Mouse (Mus musculus) neural tube, embryonic 14.5 days (tissue): ENCODE measurements at regions not wholly inside any gene's neighbourhood (a gene's known extent, or its start where the extent isn't known, plus 50 kb on each side); places are given as distances from the start of the nearest gene placed in this dataset.

Source experiments
- ATAC-seq: fragments of 200-750 bp; cut with Nextera tagmentation; 2 replicates; pipeline ENCODE4 v1.8.0; 2017; ENCODE audit warnings: low read depth, mild to moderate bottlenecking, moderate TSS enrichment, moderate library complexity
- H3K27ac ChIP-seq: fragments of 300-500 bp; sonication (generic); 2 replicates; pipeline ENCODE4 v1.5.1; 2014; ENCODE audit warnings: low read depth, mild to moderate bottlenecking, control low read depth, low read length, moderate library complexity, mixed read lengths
- H3K27me3 ChIP-seq: fragments of 300-500 bp; sonication (generic); 2 replicates; pipeline ENCODE4 v1.6.1; 2014; ENCODE audit warnings: low read length; ENCODE audit not compliant: control insufficient read depth, insufficient read depth
- H3K36me3 ChIP-seq: fragments of 300-500 bp; sonication (generic); 2 replicates; pipeline ENCODE4 v1.6.1; 2014; ENCODE audit warnings: low read length, mixed read lengths; ENCODE audit not compliant: control insufficient read depth, insufficient read depth
- H3K4me1 ChIP-seq: fragments of 300-500 bp; sonication (generic); 2 replicates; pipeline ENCODE4 v1.6.1; 2014; ENCODE audit warnings: low read length; ENCODE audit not compliant: control insufficient read depth, insufficient read depth
- H3K4me2 ChIP-seq: fragments of 300-500 bp; sonication (generic); 2 replicates; pipeline ENCODE4 v1.6.1; 2014; ENCODE audit warnings: mild to moderate bottlenecking, low read depth, low read length, control low read depth
- H3K4me3 ChIP-seq: fragments of 300-500 bp; sonication (generic); 2 replicates; pipeline ENCODE4 v1.5.1; 2014; ENCODE audit warnings: low read depth, low read length, control low read depth, mixed read lengths
- H3K9ac ChIP-seq: fragments of 300-500 bp; sonication (generic); replicated peaks from 2 replicates; pipeline ENCODE4 v1.6.1; 2014; ENCODE audit warnings: low read depth, mild to moderate bottlenecking, control low read depth, low read length, mixed read lengths
- H3K9me3 ChIP-seq: fragments of 300-500 bp; sonication (generic); 2 replicates; pipeline ENCODE4 v1.6.1; 2016; ENCODE audit warnings: low read length; ENCODE audit not compliant: control insufficient read depth
- WGBS: fragments of 180-500 bp; shearing (Covaris S2); extraction: QIAGEN DNeasy Blood & Tissue Kit; methylation state at CpG from one replicate; pipeline ENCODE4 v1.1.7; 2014; 5-methylcytosine and 5-hydroxymethylcytosine counted together

GRCm38 (mm10) chr8:76507247-76507646 lies 392.0 kb upstream of the Nr3c2 start:
- Histone ChIP-seq H3K9me3 (no peaks in the 10 kb centered on the region), H3K27ac (no peak overlapping the region), H3K9ac (no peak overlapping the region), H3K4me3 (no peak overlapping the region), H3K4me1 (no peaks in the 10 kb centered on the region), H3K4me2 (no peak overlapping the region), H3K36me3 (no peaks in the 10 kb centered on the region), H3K27me3 (no peaks in the 10 kb centered on the region)
- 87% methylated on average over 3 of the region's 3 CpGs for WGBS
- ATAC-seq = no peak

GRCm38 (mm10) chr8:76509201-76509600 lies 390.0 kb upstream of the Nr3c2 start:
- no peaks in the 10 kb centered on the region for H3K9me3 ChIP-seq
- H3K27me3 ChIP-seq = no peaks in the 10 kb centered on the region
- no peak overlapping the region for H3K4me2 ChIP-seq
- H3K27ac ChIP-seq = no peak overlapping the region
- no peak overlapping the region for H3K9ac ChIP-seq
- ATAC-seq = no peak
- no peaks in the 10 kb centered on the region for H3K4me1 ChIP-seq
- H3K4me3 ChIP-seq = no peak overlapping the region
- H3K36me3 ChIP-seq = no peaks in the 10 kb centered on the region

GRCm38 (mm10) chr8:76514132-76514531 lies 385.1 kb upstream of the Nr3c2 start:
- no peak overlapping the region for H3K4me2 ChIP-seq
- H3K4me3 ChIP-seq = no peak overlapping the region
- no peaks in the 10 kb centered on the region for H3K36me3 ChIP-seq
- H3K4me1 ChIP-seq = no peaks in the 10 kb centered on the region
- no peak overlapping the region for H3K27ac ChIP-seq
- ATAC-seq = no peak
- H3K9ac ChIP-seq = no peak overlapping the region
- no peaks in the 10 kb centered on the region for H3K27me3 ChIP-seq
- H3K9me3 ChIP-seq = no peaks in the 10 kb centered on the region
- WGBS = 88% methylated on average over 1 of the region's 1 CpGs

GRCm38 (mm10) chr8:76538806-76539480 lies 360.3 kb upstream of the Nr3c2 start:
- Histone ChIP-seq H3K36me3 (no peaks in the 10 kb centered on the region), H3K9me3 (no peaks in the 10 kb centered on the region), H3K27ac (no peak overlapping the region), H3K4me3 (no peak overlapping the region), H3K9ac (no peak overlapping the region), H3K4me2 (no peak overlapping the region), H3K4me1 (no peaks in the 10 kb centered on the region), H3K27me3 (no peaks in the 10 kb centered on the region)
- no peak for ATAC-seq
- WGBS = 92% methylated on average over 3 of the region's 3 CpGs

- Histone ChIP-seq H3K4me2 (no peak overlapping the region), H3K36me3 (no peaks in the 10 kb centered on the region), H3K4me1 (no peaks in the 10 kb centered on the region), H3K4me3 (no peak overlapping the region), H3K27me3 (no peaks in the 10 kb centered on the region), H3K27ac (no peak overlapping the region), H3K9me3 (no peaks in the 10 kb centered on the region), H3K9ac (no peak overlapping the region)
- WGBS = 96% methylated on average over 4 of the region's 4 CpGs
- ATAC-seq = no peak
Measured at GRCm38 (mm10) chr8:76539638-76540037, 359.6 kb upstream of the Nr3c2 start.

- Histone ChIP-seq H3K27me3 (no peaks in the 10 kb centered on the region), H3K36me3 (no peaks in the 10 kb centered on the region), H3K9me3 (no peaks in the 10 kb centered on the region), H3K9ac (no peak overlapping the region), H3K4me3 (no peak overlapping the region), H3K4me1 (no peaks in the 10 kb centered on the region), H3K27ac (no peak overlapping the region), H3K4me2 (no peak overlapping the region)
- WGBS = 70% methylated on average over 3 of the region's 3 CpGs
- ATAC-seq = no peak
Measured at GRCm38 (mm10) chr8:76540611-76541010, 358.6 kb upstream of the Nr3c2 start.

- Histone ChIP-seq H3K4me1 (no peaks in the 10 kb centered on the region), H3K4me2 (no peak overlapping the region), H3K9ac (no peak overlapping the region), H3K4me3 (no peak overlapping the region), H3K36me3 (no peaks in the 10 kb centered on the region), H3K27ac (no peak overlapping the region), H3K27me3 (no peaks in the 10 kb centered on the region), H3K9me3 (no peaks in the 10 kb centered on the region)
- 91% methylated on average over 2 of the region's 2 CpGs for WGBS
- no peak for ATAC-seq
Measured at GRCm38 (mm10) chr8:76551681-76552080, 347.6 kb upstream of the Nr3c2 start.

- no peak overlapping the region for H3K4me2 ChIP-seq
- no peaks in the 10 kb centered on the region for H3K9me3 ChIP-seq
- no peaks in the 10 kb centered on the region for H3K36me3 ChIP-seq
- 77% methylated on average over 1 of the region's 1 CpGs for WGBS
- H3K9ac ChIP-seq = no peak overlapping the region
- no peak overlapping the region for H3K4me3 ChIP-seq
- H3K4me1 ChIP-seq = no peaks in the 10 kb centered on the region
- no peak for ATAC-seq
- H3K27me3 ChIP-seq = no peaks in the 10 kb centered on the region
- no peak overlapping the region for H3K27ac ChIP-seq
Measured at GRCm38 (mm10) chr8:76601566-76601965, 297.7 kb upstream of the Nr3c2 start.

GRCm38 (mm10) chr8:76618721-76619120 lies 280.5 kb upstream of the Nr3c2 start:
- no peak for ATAC-seq
- no peak overlapping the region for H3K4me2 ChIP-seq
- no peaks in the 10 kb centered on the region for H3K9me3 ChIP-seq
- no peak overlapping the region for H3K4me3 ChIP-seq
- no peak overlapping the region for H3K27ac ChIP-seq
- H3K27me3 ChIP-seq = no peaks in the 10 kb centered on the region
- H3K4me1 ChIP-seq = no peaks in the 10 kb centered on the region
- 94% methylated on average over 2 of the region's 2 CpGs for WGBS
- no peaks in the 10 kb centered on the region for H3K36me3 ChIP-seq
- H3K9ac ChIP-seq = no peak overlapping the region
